Mouse (Mus musculus) testis, adult 2 months (tissue): ENCODE data around the gene Cabp1.

Experiments used
- CTCF ChIP-seq: fragments of 200-500 bp; IDR thresholded peaks from 2 replicates; pipeline ENCODE4 v1.5.1; 2012; ENCODE audit warnings: low read depth, mild to moderate bottlenecking, inconsistent platforms, low read length, moderate library complexity; ENCODE audit not compliant: control insufficient read depth, insufficient read depth, insufficient replicate concordance
- POLR2A ChIP-seq: fragments of 200-500 bp; IDR thresholded peaks from 2 replicates; pipeline ENCODE4 v1.6.1; 2012; ENCODE audit warnings: low read depth, mild to moderate bottlenecking, inconsistent platforms, low read length, moderate library complexity; ENCODE audit not compliant: control insufficient read depth

GRCm38 (mm10) chr5:115165895-115166814 is 28.0 kb downstream of the Cabp1 start:
- no peak for TF ChIP-seq POLR2A
- TF ChIP-seq CTCF: no peak
